Mouse (Mus musculus) liver, embryonic 12.5 days (tissue): ENCODE data around the gene Chrng. TPM values are rescaled to one million over a fixed set of nuclear protein-coding genes. Genes with fewer than 3 reads are reported as not detected.

Experiments
- ATAC-seq: fragments of 200-750 bp; cut with Nextera tagmentation; 2 replicates; pipeline ENCODE4 v1.8.0; 2017; ENCODE audit warnings: moderate number of reproducible peaks, mild to moderate bottlenecking, moderate library complexity
- H3K27ac ChIP-seq: fragments of 300-500 bp; sonication (generic); 2 replicates; pipeline ENCODE4 v1.5.1; 2016; ENCODE audit warnings: mild to moderate bottlenecking
- H3K27me3 ChIP-seq: fragments of 300-500 bp; sonication (generic); replicated peaks from 2 replicates; pipeline ENCODE4 v1.6.1; 2016; ENCODE audit warnings: mild to moderate bottlenecking, moderate library complexity
- H3K36me3 ChIP-seq: fragments of 300-500 bp; sonication (generic); 2 replicates; pipeline ENCODE4 v1.6.1; 2016; ENCODE audit warnings: mild to moderate bottlenecking, moderate library complexity
- H3K4me1 ChIP-seq: fragments of 300-500 bp; sonication (generic); 2 replicates; pipeline ENCODE4 v1.6.1; 2016
- H3K4me2 ChIP-seq: fragments of 300-500 bp; sonication (generic); 2 replicates; pipeline ENCODE4 v1.6.1; 2016; ENCODE audit warnings: mild to moderate bottlenecking, moderate library complexity
- H3K4me3 ChIP-seq: fragments of 300-500 bp; sonication (generic); 2 replicates; pipeline ENCODE4 v1.5.1; 2016; ENCODE audit warnings: mild to moderate bottlenecking, moderate library complexity
- H3K9ac ChIP-seq: fragments of 300-500 bp; sonication (generic); 2 replicates; pipeline ENCODE4 v1.6.1; 2016; ENCODE audit warnings: mild to moderate bottlenecking, moderate library complexity
- H3K9me3 ChIP-seq: fragments of 300-500 bp; sonication (generic); replicated peaks from 2 replicates; pipeline ENCODE4 v1.6.1; 2016; ENCODE audit warnings: mild to moderate bottlenecking, moderate library complexity
- WGBS: fragments of 180-500 bp; shearing (Covaris S2); methylation state at CpG from one replicate; pipeline ENCODE4 v1.1.7; 2016; ENCODE audit not compliant: insufficient replicate concordance; 5-methylcytosine and 5-hydroxymethylcytosine counted together
- polyA plus RNA-seq: library from polyadenylated mRNA; unstranded; fragments of >200 nt; fragmentation: Nextera tagmentation; extraction: Ambion mirVana; gene quantifications from 2 replicates; pipeline ENCODE4 v1.2.1, GENCODE M21; 2016

Gene Chrng
- polyA plus RNA-seq, 1 experiment from 2014 or later, result 0.52 TPM

DNA sequence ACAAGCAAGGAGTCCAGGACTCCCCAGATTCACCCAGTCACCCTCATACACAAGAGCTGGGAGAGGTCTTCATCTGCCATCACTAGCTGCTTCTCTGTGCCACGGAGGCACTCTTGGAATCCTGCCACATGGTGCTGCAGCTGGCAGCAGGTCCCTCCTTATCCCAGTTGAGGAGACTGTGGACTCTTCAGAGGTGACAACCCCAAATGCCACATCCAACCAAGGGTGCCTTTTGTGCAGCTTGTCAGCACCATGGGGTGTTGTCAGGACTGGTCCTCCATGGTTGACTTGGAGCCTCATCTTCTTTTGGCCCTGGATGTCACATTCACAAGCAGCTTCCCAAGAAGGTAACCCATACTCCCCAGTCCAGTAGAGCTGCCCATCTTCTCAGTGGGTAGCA lies 2.6 kb upstream of the Chrng start:
- Histone ChIP-seq H3K36me3 (no peaks in the 10 kb centered on the region), H3K27ac (no peak overlapping the region), H3K4me3 (no peak overlapping the region), H3K27me3 (peaks cover 42% of the 10 kb centered on the region), H3K9ac (no peak overlapping the region), H3K4me2 (no peak overlapping the region), H3K4me1 (no peaks in the 10 kb centered on the region), H3K9me3 (no peaks in the 10 kb centered on the region)
- WGBS, result 48% methylated on average over 1 of the region's 1 CpGs
- ATAC-seq, result no peak

DNA sequence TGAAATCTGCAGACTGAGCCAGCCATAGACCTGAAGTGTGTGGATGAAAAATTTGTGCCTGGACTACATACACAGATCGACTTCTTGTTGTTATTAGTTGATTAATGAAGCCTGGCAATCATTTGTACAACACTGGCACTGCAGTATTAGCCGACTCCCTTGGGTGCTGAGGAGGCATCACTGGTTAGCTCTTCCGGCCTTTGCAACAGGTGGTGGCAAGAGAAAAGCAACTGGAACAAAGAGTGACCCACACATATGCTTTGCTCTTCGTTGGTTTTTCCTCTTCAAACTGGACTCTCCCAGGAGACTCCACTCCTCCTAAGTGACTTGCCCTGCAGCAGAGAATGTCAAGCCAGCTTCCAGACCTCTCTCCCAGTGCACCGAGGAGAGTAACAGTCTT lies 678 bp upstream of the Chrng start:
- Histone ChIP-seq H3K27ac (no peak overlapping the region), H3K4me1 (no peaks in the 10 kb centered on the region), H3K36me3 (no peaks in the 10 kb centered on the region), H3K9me3 (no peaks in the 10 kb centered on the region), H3K4me2 (no peak overlapping the region), H3K9ac (no peak overlapping the region), H3K27me3 (peaks cover 50% of the 10 kb centered on the region), H3K4me3 (no peak overlapping the region)
- no peak for ATAC-seq
- WGBS, result 59% methylated on average over 5 of the region's 5 CpGs

DNA sequence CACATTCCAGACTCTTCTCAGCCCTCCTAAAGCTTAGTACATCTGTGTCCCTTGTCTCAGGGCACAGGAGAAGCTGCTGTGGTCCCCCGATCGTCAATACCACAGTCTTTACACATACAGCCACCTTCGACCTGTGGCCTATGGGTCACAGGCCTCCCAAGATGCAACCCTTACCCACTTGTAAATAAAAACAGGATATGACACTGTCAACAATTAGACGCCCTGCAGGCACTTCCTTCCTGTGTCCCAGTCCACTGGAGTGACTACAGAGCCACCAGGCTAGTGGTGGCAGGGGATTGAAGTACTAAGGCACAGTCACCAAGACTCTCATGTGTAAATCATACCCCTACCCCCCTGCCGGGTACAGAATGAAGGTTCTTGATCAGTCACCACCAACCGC lies 581 bp downstream of the Chrng start:
- Histone ChIP-seq H3K4me2 (no peak overlapping the region), H3K27me3 (peaks cover 59% of the 10 kb centered on the region), H3K27ac (no peak overlapping the region), H3K4me1 (no peaks in the 10 kb centered on the region), H3K9ac (no peak overlapping the region), H3K4me3 (no peak overlapping the region), H3K9me3 (no peaks in the 10 kb centered on the region), H3K36me3 (no peaks in the 10 kb centered on the region)
- ATAC-seq, result no peak
- 43% methylated on average over 6 of the region's 6 CpGs for WGBS

DNA sequence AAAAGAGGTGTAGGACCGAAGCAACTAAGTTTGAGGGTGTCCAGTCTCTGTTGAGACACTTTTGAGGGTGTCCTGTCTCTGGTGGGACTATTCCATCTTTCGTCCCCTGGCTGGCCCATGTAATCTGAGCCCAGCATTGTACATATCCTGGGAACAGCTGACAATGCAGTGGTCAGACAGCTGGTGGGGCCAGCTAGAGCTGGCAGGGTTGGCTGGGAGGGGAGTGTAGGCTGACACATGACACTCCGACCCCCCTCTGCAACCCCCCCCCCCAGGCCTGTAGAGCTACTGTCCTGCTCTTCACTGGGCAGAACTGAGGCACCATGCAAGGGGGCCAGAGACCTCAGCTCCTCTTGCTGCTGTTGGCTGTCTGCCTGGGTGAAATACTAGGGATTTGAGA lies 1.0 kb downstream of the Chrng start:
- 37% methylated on average over 3 of the region's 3 CpGs for WGBS
- Histone ChIP-seq H3K27me3 (peaks cover 64% of the 10 kb centered on the region), H3K4me3 (no peak overlapping the region), H3K4me2 (no peak overlapping the region), H3K9me3 (no peaks in the 10 kb centered on the region), H3K36me3 (no peaks in the 10 kb centered on the region), H3K27ac (no peak overlapping the region), H3K4me1 (no peaks in the 10 kb centered on the region), H3K9ac (no peak overlapping the region)
- no peak for ATAC-seq

DNA sequence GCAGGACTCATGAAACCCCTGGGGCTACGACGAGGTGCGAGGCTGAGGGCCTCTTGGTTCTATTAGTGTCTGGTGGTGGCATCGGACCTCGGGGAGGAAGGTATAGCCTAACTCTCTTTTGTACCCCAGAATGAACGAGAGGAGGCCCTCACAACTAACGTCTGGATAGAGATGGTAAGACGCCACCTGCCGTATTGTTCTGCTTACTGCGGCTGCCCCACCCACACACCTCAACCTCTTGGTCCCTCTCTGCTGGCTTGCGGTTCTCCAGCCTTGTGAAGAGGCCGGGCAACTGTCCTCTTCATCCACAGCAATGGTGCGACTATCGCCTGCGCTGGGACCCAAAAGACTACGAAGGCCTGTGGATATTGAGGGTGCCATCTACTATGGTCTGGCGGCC lies 1.9 kb downstream of the Chrng start:
- H3K27ac ChIP-seq, result no peak overlapping the region
- H3K4me2 ChIP-seq, result no peak overlapping the region
- ATAC-seq, result no peak
- no peaks in the 10 kb centered on the region for H3K9me3 ChIP-seq
- 23% methylated on average over 17 of the region's 17 CpGs for WGBS
- H3K36me3 ChIP-seq, result no peaks in the 10 kb centered on the region
- H3K4me3 ChIP-seq, result no peak overlapping the region
- H3K9ac ChIP-seq, result no peak overlapping the region
- H3K27me3 ChIP-seq, result peaks cover 64% of the 10 kb centered on the region
- no peaks in the 10 kb centered on the region for H3K4me1 ChIP-seq

DNA sequence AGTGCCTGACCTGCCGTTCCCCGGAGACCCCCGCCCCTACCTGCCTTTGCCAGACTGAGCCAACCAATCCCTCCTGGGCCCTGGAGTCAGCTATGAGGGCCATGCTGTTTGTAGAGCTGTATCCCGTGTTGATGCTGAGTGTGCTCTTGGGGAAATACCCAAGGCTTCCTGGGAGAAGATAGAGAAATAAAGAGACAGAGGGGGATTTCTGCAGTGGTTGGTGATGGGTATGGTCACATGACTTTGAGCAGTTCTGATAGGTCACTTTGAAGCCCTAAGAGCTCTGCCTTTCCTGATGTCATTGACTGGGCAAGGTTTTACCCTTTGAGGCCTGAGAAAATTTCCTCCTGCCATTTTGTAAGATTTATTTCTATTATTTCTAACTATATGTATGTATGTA lies 7.0 kb downstream of the Chrng start:
- Histone ChIP-seq H3K4me1 (peaks cover 27% of the 10 kb centered on the region), H3K27ac (no peak overlapping the region), H3K9ac (no peak overlapping the region), H3K4me2 (no peak overlapping the region), H3K27me3 (peaks cover 41% of the 10 kb centered on the region), H3K4me3 (no peak overlapping the region), H3K36me3 (peaks cover 10% of the 10 kb centered on the region; the same call in 1 of the 2 replicates), H3K9me3 (no peaks in the 10 kb centered on the region)
- no peak for ATAC-seq
- WGBS, result 64% methylated on average over 4 of the region's 4 CpGs

DNA sequence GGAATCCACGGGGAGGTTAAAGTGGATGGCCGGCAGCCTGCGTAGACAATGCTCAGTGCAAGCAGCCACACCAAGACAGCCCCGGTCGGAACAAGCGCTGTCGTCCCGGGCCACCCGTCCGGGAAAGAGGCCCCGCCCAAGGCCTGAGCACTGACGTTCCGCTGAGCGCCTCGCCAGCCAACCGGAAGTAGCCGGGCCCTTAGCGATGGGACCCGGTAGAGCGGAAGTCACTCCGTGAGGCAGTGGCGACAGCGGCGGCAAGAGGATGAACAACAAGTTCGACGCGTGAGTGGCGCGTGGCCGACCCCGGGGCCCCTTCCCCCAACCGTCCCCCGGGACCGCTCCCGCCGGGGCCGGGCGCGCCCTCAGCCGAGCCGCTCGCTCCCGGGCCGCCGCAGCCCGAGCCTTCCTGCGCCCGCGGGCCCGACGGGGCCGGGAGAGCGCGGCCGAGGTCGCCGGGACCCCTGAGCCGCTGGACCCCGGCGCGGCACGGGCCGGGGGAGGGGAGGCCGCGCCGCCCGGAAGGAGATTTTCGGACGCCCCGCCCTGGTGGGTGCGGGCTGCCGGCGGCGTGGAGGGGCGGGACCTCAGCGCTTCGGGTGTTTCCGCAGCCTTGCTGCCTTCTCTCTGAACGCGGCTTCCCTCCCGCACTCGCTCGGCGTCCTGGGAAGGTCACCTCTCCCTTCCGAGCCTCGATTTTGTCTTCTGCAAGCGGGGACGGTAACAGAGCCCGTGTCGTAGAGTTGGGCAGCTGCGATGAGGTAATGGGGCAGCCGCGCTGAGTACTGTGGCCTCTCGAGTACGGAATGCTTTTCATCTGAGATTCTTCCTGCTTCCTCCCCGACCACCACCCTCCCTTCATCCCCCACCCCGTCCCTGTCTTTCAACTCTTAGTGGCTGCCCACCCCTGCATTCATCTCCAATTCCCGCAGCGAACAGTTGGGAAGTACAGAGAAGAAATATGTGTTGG lies 9.6 kb downstream of the Chrng start, which contains the start of gene Eif4e2:
TSS of gene Eif4e2 (plus strand) at position 180 of the 970 bp plus-strand sequence.
- Histone ChIP-seq H3K4me3 (peak within 1 kb of the TSS; percentile 96), H3K4me2 (peak within 1 kb of the TSS; percentile 93), H3K27me3 (peaks cover 15% of the 10 kb centered on the region), H3K9ac (peak within 1 kb of the TSS; percentile 98), H3K36me3 (peaks cover 34% of the 10 kb centered on the region), H3K27ac (peak within 1 kb of the TSS; percentile 99), H3K9me3 (no peaks in the 10 kb centered on the region), H3K4me1 (peaks cover 49% of the 10 kb centered on the region)
- under 1% methylated on average over 84 of the region's 99 CpGs for WGBS
- peak; percentile 97 for ATAC-seq

DNA sequence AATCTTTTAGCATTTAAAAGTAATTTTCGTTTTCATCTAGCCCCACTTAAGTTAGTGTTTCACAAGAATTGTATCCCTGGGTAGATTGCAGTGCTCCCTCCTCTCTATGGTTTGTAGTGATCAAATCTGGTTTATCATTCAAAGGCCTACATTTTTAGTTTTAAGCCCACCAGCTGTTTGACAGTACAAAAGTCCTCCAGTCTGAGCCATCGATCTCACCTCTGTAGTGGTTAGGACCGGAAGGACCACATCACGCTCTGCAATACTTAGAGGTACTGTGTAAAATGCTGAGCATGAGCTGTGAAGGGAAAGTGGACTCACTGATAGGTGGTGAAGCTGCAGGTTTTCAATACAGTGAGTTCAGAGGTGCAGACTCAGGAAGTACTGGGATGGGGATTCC lies 10.3 kb downstream of the Chrng start:
- H3K4me1 ChIP-seq, result peaks cover 49% of the 10 kb centered on the region
- no peaks in the 10 kb centered on the region for H3K9me3 ChIP-seq
- peak overlapping the region; percentile 96 for H3K4me3 ChIP-seq
- H3K27ac ChIP-seq, result peak overlapping the region; percentile 99
- H3K36me3 ChIP-seq, result peaks cover 41% of the 10 kb centered on the region
- ATAC-seq, result no peak
- H3K27me3 ChIP-seq, result peaks cover 8% of the 10 kb centered on the region; the same call in 1 of the 2 replicates
- WGBS, result 9% methylated on average over 4 of the region's 4 CpGs
- peak overlapping the region; percentile 98 for H3K9ac ChIP-seq
- H3K4me2 ChIP-seq, result peak overlapping the region; percentile 93

DNA sequence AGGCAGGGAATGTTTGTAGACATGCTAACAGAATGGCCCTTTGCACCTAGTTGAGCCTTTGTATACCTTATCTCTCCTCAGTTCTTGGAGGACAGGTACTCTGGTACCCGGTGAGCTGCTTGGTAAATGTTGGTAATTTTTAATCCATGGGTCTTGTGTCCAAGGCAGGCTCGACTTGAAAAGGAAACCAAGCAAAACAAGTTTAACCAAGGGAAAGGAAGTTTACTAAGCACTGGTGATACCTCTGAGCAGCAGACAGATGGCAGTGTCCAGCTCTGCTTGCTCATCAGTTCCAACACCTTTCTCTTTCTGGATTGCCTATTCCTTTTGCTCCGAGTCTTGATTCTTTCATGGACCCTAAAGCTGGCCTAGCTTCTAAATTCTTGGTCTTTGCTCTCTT lies 13.5 kb downstream of the Chrng start:
- no peak overlapping the region for H3K9ac ChIP-seq
- H3K27me3 ChIP-seq, result no peaks in the 10 kb centered on the region
- no peak overlapping the region for H3K4me3 ChIP-seq
- peaks cover 73% of the 10 kb centered on the region for H3K36me3 ChIP-seq
- no peak overlapping the region for H3K27ac ChIP-seq
- no peak for ATAC-seq
- H3K9me3 ChIP-seq, result no peaks in the 10 kb centered on the region
- no peak overlapping the region for H3K4me2 ChIP-seq
- WGBS, result 57% methylated on average over 3 of the region's 3 CpGs
- peaks cover 47% of the 10 kb centered on the region for H3K4me1 ChIP-seq

DNA sequence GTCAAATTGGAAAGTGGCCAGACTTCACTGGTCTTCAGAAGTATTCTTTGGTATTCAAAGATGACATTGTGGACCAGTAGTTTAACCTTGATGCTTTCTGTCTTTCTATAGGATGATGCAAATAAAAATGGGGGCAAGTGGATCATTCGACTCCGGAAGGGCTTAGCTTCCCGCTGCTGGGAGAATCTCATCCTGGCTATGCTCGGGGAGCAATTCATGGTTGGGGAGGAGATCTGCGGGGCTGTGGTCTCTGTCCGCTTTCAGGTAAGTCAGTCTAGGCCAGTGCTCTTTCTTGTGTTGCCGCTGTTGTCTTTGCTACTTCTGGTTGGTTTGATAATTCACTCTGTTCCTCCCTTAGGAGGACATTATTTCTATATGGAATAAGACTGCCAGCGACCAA lies 21.3 kb downstream of the Chrng start:
- no peaks in the 10 kb centered on the region for H3K4me1 ChIP-seq
- H3K27ac ChIP-seq, result no peak overlapping the region
- 86% methylated on average over 8 of the region's 8 CpGs for WGBS
- H3K27me3 ChIP-seq, result no peaks in the 10 kb centered on the region
- H3K36me3 ChIP-seq, result peaks cover 94% of the 10 kb centered on the region
- H3K4me3 ChIP-seq, result no peak overlapping the region
- no peak overlapping the region for H3K9ac ChIP-seq
- H3K9me3 ChIP-seq, result no peaks in the 10 kb centered on the region
- no peak overlapping the region for H3K4me2 ChIP-seq
- ATAC-seq, result no peak

DNA sequence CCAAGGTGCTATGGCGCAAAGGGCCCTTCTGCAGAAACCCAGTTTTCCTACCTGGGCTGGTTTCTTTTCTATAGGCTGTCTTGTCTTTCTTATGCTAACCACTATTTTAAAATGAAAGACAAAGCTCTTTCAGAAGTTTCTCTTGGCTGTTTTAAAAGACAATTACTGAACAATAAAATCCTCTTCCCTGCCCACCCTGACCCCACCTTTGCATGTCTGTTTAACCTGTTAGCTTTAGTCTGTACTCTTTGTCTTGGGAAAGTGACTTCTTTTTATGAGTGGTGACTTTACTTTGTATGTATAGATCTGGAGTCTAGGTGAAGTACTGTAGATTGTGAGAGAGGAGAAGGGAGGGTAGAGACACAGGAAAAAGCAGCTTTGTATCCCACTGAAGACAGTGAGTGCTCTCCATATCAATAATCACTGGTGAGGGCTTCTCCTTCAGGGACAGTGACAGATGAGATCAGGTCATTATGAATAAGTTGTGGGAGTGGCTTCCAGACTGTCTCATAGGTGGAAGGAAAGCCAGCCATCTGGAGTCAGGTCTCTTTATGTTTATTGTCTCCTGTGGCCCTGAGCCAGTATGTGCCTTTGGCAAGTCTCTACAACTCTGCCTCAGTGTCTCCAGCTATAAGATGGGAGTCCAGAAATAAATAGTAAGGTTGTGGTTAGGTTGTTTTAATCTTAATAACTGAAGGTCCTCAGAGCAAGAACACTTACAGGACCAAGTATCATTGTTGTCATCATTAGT lies 22.1 kb downstream of the Chrng start:
- Histone ChIP-seq H3K4me3 (no peak overlapping the region), H3K9me3 (no peaks in the 10 kb centered on the region), H3K4me2 (no peak overlapping the region), H3K36me3 (peaks cover 91% of the 10 kb centered on the region), H3K27me3 (no peaks in the 10 kb centered on the region), H3K4me1 (no peaks in the 10 kb centered on the region), H3K9ac (no peak overlapping the region), H3K27ac (no peak overlapping the region)
- WGBS, result 85% methylated on average over 1 of the region's 1 CpGs
- ATAC-seq, result no peak

DNA sequence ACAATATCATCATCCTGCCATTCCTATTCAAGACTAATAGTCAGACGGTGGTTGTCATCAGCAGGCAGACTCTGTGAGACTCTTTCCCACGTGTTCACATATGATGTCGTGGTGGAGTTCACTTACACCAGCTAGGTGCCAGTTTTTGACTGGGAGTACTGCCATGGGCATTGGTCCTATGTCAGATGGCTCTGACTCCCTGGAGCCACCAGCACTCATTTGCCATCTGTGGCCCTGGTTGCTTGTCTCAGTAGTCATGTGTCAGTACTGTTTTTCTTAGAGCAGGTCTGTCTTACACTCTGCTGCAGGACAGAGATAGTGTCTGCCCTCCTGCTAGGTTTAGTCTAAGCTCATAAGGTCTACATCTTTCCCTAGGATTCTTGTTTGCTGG lies 22.7 kb downstream of the Chrng start:
- Histone ChIP-seq H3K4me3 (no peak overlapping the region), H3K4me1 (no peaks in the 10 kb centered on the region), H3K4me2 (no peak overlapping the region), H3K27me3 (no peaks in the 10 kb centered on the region), H3K36me3 (peaks cover 91% of the 10 kb centered on the region), H3K9ac (no peak overlapping the region), H3K27ac (no peak overlapping the region), H3K9me3 (no peaks in the 10 kb centered on the region)
- ATAC-seq, result no peak
- 80% methylated on average over 3 of the region's 3 CpGs for WGBS
